Mouse (Mus musculus): ENCODE measurements around the gene Anks1.

The Anks1 gene

DNA sequence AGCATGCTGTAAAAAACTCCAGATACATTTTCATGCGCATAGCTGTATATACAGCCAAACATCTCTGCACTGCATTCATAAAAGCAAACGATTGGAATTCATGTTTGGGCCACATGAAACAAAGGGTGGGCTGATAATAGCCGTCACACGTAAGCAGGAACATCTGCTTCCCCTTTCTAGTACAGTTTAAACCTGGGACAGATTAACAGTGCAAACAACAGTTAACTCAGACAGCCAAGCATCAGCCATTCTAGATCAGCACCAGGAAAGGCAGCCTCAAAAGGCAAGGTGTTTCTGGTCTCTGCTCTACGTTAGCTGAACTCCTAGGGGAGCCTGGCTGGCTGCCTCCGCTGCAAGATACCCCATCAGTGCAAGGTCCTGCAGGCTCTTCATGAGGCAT, 154.1 kb downstream of the Anks1 start:
- DNase-seq: no peak

DNA sequence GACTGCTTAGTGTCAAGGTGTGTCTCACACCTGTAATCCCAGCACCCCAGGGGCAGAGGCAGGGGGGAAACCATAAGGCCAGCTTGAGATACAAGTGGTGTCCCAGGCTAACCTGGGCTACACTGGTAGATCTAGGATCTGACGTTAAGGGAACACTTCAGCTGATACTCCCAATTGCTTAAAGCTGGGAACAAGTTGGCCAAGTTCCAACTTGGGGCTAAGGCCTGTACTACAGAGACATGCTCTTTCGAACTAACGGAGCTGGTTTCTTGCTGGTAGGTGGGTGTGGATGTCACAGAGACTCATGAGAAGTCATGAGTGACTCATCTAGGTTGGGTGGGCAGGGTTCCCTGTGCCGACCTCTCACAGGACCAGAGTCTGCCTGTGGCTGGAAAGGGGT, 158.2 kb downstream of the Anks1 start:
- DNase-seq: no peak

DNA sequence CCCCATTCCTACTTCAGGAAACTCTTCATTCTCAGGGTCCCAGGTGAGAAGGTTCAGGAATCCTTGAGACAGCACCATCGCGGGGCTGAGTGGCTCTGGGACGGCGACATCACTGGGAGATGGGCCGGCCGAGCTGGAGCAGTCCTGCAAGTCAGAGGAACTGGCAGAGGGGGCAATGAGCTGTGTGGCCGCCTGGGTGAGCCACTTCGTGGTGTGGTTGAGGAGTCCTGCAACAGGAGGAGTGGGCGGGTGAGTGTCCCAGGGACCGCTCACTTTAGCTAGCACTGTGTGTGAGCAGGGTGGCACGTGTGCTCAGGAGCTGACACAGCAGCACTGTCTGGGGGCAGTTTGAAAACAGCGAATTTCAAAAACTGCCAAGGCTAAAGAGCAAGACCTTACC, 160.3 kb downstream of the Anks1 start:
- DNase-seq: no peak

DNA sequence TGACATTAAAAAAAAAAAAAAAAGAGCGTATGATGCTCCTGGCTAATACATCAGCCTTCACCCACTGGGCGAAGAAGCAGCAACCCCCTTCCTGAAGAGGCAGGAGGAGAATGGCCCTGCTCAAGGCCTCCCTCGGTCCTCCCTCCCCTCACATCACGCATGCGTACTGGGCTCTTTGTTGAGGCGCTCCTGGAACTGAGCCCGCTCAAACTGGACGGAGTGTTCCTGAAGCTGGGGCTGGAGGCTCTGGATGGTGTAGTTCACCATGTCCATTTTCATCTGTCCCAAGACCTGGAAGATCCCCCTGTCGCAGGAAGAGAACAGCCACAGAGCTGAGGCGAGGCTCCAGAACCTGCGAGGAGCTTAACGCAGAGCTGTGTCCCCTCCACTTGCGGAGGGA, 161.2 kb downstream of the Anks1 start:
- no peak for DNase-seq

DNA sequence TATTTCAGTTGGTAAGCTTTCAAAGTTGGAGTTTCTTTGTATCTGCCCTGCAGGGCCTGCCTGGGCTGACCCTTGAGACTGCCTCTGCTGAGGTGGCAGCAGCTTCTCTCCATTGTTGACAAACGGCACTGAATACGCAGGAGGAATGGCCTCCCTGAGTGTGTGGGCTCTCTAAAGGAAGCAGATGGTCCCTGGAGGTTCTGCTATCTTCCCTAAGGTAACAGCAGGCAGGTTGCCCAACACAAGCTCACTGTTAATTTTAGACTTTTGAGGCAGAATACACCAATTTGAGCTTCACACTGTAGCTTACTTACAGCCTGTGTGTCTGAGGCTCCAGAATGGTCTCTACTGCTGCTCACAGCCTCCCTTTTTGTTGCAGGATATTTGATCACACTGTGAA, 163.6 kb downstream of the Anks1 start:
- DNase-seq: no peak

DNA sequence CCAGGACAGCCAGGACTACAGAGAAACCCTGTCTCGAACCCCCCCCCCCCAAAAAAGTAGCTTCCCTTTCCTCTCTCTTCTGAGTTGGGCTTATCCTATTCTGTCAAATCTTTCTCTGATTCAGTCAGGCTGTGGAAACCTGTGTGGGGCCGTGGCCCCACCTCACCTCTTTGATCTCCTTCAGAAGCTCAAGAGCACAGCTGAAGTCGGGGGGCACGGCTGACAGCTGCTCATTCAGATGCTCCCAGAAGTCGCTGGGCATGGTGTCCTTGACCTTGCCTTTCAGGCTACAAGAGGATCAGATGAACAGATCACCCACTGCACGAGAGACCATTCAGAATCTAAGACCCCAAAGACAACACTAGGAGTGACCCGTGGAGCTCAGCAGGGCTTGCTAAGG, 165.4 kb downstream of the Anks1 start:
- DNase-seq: peak; percentile 70

DNA sequence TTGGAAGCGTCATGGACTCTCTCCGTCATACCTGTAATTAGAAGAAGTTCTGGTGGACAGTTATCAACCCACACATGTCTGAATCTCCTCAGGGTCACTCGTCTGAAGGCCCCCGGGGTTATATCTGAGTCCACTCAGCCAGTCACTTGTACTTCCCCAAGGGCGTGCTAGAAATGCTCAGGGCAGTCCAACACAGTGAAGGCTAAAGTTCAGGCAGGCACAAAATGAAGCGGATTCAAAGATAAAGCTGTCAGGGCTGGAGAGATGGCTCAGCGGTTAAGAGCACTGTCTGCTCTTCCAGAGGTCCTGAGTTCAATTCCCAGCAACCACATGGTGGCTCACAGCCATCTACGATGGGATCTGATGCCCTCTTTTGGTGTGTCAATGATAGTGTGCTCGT, 168.9 kb downstream of the Anks1 start:
- no peak for DNase-seq

DNA sequence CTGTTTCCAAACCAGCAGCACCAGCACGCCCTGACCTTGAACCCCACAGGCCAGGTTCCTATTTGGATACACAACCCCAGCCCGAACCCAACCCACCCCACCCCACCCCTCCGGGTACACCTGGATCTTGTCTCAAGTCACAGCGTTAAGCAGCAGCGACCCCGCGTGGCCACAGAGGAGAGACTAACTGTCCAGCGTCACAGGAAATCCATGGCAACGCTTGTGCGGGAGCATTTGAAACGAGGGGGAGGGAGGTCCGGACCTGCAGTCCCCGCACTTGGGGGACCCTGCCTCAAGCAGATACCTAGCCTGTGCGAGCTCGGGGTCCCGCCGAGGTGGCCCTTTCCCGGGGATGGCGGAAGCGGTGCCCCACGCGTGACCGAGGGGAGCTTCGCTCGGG, 170.5 kb downstream of the Anks1 start:
- DNase-seq: peak; percentile 98

DNA sequence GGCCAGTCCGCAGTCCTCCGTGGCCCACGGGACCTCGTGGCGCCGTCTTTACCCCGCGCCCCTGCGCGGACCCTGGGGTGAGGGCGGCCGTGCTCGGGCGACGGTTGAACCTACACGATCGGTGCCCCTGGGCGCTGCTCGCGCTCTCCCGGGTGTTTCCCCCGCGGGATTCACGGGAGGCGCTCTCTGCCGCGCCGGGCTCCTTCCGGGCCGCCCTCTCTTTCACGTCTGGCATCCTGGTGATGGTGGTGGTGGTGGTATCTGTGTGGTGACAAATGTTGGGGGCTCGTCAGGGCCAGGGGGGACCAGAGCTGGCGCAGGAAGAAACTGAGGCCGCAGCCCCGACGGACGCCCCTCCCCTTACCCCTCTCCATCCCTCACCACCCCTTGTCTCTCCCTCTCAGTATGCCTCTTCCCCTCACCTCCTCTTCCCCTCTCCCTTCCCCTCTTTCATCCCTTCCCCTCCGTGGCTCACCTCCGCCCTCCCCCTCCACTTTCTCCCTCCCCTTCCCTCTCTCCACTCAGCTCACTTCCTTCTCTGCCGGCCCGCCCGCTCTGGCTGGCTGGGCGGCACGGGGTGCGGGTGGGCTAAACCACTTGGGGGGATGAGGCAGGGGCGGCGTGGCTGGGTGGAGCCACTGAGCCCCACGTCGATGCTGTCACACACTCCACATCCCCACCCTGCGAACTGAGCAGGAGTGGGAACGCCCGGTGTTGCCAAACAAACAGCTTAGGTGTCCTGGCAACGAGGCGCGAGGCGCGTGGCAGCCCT, 171.1 kb downstream of the Anks1 start, which contains the start of gene Tcp11:
Tcp11 (minus strand) TSS at position 595 of the 772 bp plus-strand sequence.
- DNase-seq: peak; percentile 85

DNA sequence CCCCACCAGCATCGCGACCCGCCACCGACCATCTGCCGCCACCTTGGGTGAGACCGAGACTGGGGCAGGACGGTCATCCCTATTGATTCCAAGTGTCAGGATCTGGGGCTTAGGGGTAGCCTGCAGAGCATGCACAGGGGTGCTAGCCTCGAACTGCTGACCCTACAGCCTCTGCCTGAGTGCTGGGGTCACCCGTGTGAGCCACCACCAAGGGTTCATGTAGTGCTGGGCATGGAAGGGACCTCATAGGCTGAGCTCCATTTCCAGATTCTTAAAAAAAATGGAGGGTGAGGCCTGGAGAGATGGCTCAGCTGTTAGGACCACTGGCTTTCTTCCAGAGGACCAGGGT, 171.7 kb downstream of the Anks1 start:
- no peak for DNase-seq

DNA sequence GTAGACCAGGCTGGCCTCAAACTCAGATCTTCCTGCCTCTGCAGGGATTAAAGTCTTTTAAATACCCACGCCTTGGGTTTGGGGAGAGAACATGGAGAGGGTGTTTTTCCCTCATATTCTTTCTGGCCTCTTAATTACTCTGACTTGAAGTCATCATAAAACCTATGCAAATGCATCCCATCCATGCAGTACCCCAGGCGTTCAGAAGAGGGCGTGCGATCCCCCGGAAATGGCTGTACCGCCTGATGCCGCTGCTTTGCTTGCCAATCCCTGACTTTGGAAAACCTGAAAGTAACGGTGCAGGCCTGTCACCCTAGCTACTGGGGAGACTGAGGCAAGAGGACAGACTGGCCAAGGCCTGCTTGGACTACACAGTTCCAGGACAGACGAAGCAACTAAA, 172.3 kb downstream of the Anks1 start:
- peak; percentile 66 for DNase-seq

DNA sequence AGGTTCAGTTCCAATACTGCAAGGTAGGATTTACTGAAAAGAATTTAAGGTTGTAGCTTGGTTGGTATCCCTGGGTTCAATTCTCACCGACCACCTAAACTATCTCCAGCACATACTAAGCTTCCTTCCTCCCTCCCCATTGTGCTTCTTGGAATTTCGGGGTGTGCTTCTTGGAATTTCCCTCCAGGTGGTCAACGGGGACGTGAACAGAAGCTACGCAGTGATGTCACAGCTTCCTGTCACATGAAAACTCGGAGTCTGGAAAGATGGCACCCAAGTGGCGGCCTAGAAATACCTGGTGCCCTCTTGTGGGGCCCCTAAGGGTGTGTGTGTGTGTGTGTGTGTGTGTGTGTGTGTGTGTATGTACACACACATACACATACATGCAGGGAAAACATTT, 172.8 kb downstream of the Anks1 start:
- DNase-seq: no peak

DNA sequence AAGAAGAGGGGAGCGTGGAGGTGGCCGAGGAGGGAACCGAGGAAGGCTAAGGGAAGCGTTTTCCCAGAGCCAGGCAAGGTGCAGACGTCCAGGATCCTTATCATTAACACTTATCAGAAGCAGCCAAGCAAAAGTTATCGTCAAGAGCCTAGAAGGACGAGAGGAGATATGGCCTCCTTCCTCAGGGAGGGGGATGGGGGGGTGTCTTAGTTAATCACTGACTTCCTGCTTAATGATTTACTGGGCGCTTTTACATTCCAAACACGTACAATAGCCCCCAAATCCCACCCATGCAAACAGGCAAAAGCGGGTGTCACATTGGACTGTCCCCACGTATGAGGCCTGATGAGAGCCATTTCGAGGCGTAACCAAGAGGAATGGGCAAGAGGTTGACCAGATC, 173.8 kb downstream of the Anks1 start:
- DNase-seq: no peak

DNA sequence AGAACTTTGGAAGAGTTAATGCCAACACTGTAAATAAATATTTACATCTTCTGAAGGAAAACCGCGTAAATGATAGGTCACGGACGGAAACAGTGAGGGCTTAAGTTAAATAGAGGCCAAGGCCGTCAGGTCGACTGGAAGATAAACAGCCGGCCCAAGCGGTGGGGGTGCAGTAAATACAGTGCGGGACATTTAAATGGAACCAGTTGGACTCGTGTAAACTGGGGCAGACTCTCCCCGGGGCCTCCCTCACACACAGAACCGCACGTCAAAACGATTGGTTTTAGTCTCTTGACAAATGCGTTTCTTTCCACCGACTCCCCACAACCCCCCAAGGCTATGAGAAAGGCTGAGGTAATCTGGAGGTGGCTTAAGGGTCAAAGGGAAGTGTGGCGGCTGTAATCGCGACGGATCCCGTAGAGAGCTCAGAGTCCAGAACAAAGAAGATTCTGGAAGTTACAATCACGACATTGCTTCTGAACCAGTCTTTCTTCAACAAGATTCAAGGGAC, 175.3 kb downstream of the Anks1 start:
- DNase-seq: no peak

DNA sequence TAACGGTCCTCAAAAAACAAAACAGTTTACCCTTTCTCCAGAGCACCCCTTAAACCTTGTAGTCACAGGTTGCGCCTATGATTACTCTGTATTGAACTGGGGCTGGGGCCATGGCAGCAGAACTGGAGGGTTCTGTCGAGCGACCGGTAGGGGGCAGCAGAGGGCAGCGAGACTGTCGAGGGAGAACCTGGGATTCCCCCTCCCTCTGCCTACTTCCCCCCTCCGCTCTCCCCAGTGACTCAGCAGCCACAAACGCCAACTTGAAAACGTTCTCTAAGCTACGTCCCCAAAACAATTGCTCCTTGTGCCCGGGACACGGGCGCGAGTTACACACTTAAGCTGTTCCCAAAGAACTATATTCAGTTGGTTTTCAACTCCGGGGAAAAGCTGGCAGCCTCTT, 175.9 kb downstream of the Anks1 start:
- DNase-seq: peak; percentile 99

DNA sequence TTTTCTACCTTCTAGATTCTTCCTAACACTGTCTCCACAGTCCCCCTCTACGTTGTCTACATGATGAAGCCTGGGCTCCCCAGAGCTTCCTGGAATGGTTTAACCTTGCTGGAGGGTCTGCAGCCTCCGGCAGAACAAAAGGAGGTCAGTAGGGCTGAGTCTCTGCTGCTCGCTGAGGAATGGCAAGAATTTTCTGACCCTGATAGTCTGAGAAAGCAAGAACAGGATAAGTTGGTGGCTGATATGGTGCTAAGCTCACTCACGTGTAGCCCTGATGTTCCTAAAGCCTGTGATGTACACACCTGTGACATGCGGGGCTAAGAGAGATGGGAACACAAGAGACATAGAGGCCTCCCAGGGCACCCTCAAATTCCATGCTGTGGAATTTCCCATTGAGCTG, 178.3 kb downstream of the Anks1 start:
- no peak for DNase-seq

DNA sequence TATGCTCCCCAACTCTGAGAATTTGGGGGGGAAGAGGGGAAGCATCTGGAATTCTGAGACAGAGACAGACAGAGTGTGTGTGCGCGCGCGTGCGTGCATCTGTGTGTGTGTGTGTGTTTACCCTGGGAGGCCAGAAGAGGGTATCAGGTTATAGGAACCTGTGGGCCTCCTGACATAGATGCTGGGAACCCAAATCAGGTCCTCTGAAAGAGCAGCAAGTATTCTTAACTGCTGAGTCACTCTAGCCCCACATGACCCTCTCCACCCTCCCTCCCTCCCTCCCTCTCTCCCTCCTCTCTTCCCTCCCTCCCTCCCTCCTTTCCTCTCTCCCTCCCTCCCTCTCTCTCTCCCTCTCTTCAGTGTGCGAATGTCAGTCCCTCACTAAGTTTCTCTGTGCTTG, 179.6 kb downstream of the Anks1 start:
- DNase-seq: no peak

DNA sequence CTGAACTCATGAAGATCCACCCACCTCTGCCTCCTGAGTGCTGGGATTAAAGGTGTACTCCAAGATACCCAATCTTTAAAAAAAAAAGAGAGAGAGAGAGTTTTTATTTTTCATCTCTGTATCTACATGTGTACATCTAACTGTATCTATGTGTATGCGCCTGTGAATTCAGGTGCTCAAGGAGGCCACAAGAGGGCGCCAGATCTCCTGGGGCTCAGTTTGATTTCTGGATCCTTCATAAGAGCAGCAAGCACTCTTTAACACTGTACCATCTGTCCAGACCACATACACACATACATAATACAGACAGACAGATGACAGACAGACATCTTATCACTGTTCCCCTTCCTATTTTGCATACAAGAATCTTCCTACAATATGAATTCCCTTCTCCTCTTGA, 183.2 kb downstream of the Anks1 start:
- no peak for DNase-seq

DNA sequence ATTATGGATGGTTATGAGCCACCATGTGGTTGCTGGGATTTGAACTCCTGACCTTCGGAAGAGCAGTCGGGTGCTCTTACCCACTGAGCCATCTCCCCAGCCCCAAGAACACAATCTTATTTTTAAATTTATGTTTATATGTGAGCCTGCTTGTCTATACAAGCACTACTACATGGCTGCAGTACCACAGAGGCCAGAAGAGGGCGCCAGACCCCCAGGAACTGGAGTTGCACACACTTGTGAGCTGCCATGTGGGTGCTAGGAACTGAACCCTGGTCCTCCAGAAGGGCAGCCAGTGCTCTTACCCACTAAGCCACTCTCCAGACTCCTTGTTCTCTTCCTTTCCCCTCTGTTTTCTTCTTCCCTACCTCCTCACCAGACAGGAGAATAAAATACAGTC, 184.7 kb downstream of the Anks1 start:
- DNase-seq: no peak

DNA sequence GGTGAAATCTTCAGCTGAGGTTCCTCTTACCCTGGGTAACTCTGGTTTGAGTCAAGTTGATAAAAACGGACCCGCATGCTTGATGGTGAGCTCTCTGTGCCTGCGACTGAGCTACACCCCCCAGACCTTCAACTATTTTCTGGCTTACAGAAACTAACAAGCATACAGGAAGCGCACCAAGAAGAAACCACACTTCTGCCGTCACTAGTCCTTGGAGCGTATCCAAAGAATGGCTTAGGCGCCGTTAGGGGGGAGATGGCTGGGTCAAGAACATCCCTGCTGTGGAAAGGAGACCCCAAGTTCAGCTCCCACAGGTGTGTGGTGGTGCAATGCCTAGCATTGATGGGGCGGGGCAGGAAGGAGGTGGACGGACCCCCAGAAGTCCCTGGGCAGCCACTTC, 187.3 kb downstream of the Anks1 start:
- no peak for DNase-seq

DNA sequence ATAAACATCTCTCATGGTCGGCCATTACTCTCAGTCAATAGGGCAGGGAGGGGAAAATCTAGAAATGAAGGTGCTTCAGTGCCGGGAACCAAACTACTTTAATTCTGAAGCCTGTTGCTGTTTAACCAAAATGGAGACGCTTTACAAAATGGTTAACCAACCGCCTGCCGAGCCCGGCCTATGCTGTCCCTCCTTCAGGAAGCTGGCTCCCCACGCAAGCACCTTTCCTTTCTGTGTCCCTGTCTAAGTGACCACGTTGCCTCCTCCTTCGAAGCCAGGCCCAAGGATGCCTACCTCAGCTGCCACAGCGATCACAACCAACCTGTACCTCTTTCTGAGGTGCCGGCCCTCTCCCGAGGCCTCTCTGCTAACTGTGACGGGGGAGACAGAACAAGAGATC, 188.2 kb downstream of the Anks1 start:
- no peak for DNase-seq

DNA sequence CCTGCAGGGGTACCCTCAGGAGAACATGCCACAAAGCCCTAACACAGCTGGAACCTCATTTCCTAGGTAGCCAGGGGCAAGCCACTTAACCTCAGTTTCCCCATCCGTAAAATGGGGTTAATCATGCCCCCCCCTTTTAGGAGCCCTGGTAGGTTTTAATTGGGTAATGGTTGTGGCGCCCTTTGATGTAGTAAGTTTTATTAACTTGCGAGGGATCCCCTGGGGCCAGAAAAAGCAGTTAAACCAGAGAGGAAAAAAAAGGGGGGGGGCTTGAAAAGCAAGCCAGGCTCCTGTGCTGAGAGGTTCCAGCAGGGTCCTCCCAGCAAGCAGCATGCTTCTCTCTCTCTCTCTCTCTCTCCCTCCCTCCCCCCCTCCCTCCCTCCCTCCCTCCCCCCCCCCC, 190.0 kb downstream of the Anks1 start:
- no peak for DNase-seq

DNA sequence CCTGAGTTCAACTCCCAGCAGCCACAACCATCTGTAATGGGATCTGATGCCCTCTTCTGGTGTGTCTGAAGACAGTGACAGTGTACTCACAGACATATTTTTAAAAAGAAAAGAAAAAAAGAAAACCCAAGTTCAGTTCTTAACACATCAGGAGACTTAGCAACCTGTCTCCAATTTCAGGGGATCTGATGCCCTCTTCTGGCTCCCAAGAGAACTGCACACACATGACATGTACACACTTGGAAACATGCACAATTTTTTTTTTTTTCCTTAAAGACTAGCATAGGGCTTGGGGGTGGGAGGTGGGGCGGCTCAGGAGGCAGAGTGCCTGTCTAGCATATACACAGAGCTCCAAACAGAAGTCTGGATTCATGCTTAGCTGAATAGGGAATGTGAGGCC, 191.6 kb downstream of the Anks1 start:
- DNase-seq: peak; percentile 30

DNA sequence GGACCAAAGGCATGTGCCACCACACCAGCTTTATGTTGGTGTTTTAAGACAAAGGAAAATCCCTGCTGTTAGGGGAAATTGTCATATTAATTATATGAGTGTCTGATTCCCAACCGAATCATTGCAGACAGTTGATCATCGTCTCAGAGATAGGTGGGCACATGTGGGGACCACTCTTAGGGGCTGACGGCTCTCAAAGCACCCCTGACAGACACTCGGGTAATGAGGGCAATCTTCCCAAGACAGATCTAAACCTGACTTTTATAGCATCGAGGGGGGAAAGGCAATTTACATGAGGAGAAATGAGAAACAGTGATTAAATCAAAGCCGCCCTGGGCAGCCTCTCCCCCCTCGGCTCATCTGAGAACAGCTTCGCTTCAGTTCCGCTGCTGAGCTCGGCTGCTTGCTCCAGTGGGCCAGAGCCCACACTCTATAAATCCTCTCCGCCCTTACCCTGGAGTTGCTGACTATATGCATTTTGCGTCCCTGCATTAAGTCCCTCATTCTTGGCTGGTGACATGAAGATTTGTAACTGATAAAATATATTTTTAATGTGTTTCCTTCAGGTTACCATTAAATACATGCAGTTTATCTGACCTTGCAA, 192.3 kb downstream of the Anks1 start:
- DNase-seq: no peak

DNA sequence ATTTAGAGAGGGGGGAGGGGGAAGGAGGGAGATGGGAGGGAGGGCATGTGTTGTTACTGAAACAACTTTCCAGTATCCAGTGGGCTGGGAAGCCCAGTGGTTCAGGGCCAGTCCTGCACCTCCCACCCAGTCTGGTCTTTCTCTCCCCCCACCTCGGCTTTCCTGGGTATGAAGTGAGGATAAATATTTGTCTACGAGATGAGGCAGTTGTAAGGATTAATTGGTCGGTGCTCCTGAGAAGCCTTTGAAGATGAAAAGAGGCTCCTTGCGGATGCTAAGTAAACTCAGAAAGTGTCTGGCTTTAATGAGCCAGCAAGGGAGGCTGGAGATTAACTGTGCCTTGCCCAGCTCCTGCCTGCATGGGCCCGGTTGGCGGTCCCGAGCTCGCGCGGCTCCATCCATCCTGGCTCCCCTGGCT, 192.8 kb downstream of the Anks1 start:
- no peak for DNase-seq
